Mouse (Mus musculus) erythroblast, embryonic 14.5 days (primary cell): ENCODE data around the gene Nfe2l1.

ENCODE experiments used
- GATA1 ChIP-seq: IDR thresholded peaks from 2 replicates; pipeline ENCODE4 v1.6.1; 2012; ENCODE audit warnings: low read length, inconsistent platforms, mixed read lengths
- TAL1 ChIP-seq: IDR thresholded peaks from 3 replicates; pipeline ENCODE4 v1.6.1; 2012; ENCODE audit warnings: low read length, inconsistent platforms, mixed read lengths

DNA sequence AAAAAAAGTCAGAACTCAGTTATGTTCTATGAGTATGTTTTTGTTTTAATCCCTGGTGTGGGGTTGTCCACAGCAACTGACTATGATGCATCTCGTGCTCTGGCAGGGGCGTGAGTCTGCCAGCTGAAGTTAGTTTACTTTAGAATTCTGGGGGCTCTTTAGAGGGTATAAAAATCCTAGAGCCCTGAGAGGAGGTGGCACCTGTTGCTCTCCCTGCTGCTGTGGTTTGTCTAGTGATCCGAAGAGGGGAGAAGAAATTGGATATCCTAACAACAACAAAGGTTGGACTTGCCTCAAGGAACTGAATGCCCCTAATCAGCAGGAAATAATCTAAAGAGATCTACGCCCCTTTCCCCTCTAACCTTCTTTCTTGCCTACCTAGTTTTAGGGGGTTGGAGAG lies 8.6 kb upstream of the Nfe2l1 start:
- TF ChIP-seq GATA1 = no peak
- TF ChIP-seq TAL1 = no peak
